ENCODE assay signal across 29 mouse cellular contexts in the genomic region with DNA sequence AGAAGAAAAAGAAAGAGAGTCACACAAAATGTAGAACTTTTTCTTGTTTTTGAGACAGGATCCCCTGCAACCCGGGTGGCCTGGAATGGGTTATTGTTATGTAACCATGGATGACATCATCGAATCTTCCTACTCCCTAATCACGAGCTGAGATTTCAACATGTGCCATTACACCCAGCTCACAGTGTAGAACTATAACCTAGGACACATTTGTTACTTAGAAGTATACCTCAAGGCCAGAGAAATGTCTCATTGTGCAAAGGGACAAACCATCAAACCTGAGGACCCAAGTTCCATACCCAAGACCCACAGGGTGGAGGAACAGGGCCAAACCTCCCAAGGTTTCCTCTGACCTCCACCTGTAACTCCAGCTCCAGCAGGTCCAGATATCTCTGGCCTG. TPM values are rescaled to one million over a fixed set of nuclear protein-coding genes. Genes with fewer than 3 reads are reported as not detected.
"Had no signal": no experiment of that assay in that cellular context is flagged by ENCODE, and none has a peak within 500 bp of the region (broad histone marks: within the 10 kb centered on the region; RNA-seq: fewer than 3 reads in every experiment).

No protein-coding gene starts in this region.

- H3K4me1 ChIP-seq: liver, embryonic 12.5 days; liver, embryonic 15.5 days; lung, embryonic 15.5 days; neural tube, embryonic 13.5 days; stomach, embryonic 15.5 days had no signal

- ATAC-seq: liver, embryonic 12.5 days had no signal

- DNase-seq: kidney, adult 18-20 months; kidney, adult 9 months; kidney, postnatal 36 days; layer of hippocampus, postnatal 36 days; lung, postnatal 14 days; midbrain, embryonic 14.5 days; retina, postnatal 1 day; right cerebral cortex, postnatal 25 days; spleen, adult 18-20 months; thymus, postnatal 25 days had no signal

- H3K27me3 ChIP-seq: lung, embryonic 15.5 days; neural tube, embryonic 13.5 days; stomach, embryonic 15.5 days had no signal

- H3K4me2 ChIP-seq: liver, embryonic 12.5 days; liver, embryonic 15.5 days; lung, embryonic 15.5 days; midbrain, embryonic 11.5 days; neural tube, embryonic 13.5 days; stomach, embryonic 15.5 days had no signal

- H3K27ac ChIP-seq: left cerebral cortex, adult 2 months; liver, embryonic 12.5 days; liver, embryonic 15.5 days; lung, embryonic 15.5 days; neural tube, embryonic 13.5 days; stomach, embryonic 15.5 days had no signal

- H3K9me3 ChIP-seq: liver, embryonic 12.5 days; liver, embryonic 15.5 days; lung, embryonic 15.5 days; neural tube, embryonic 13.5 days; stomach, embryonic 15.5 days had no signal

- H3K9ac ChIP-seq: liver, embryonic 12.5 days; liver, embryonic 15.5 days; lung, embryonic 15.5 days; neural tube, embryonic 13.5 days; stomach, embryonic 15.5 days had no signal

- H3K36me3 ChIP-seq: liver, embryonic 12.5 days; liver, embryonic 15.5 days; lung, embryonic 15.5 days; neural tube, embryonic 13.5 days; stomach, embryonic 15.5 days had no signal

- H3K4me3 ChIP-seq: left cerebral cortex, adult 2 months; liver, embryonic 12.5 days; liver, embryonic 15.5 days; lung, embryonic 15.5 days; myocyte; neural tube, embryonic 13.5 days; stomach, embryonic 15.5 days had no signal

RNA-seq across cellular contexts. Expression of gene Trim31, which starts 5.7 kb away (rescaled TPM):
- total RNA-seq: layer of hippocampus, adult 8-10 months; layer of hippocampus, postnatal 10 days; layer of hippocampus, postnatal 36 days; left cerebral cortex, adult 2 months; left cerebral cortex, postnatal 10 days; left cerebral cortex, postnatal 36 days; megakaryocyte progenitor cell, adult 5-6 weeks; megakaryocyte-erythroid progenitor cell, adult 5-6 weeks; monocyte, adult 5-6 weeks; neutrophil, adult 5-6 weeks had no signal
- polyA plus RNA-seq: kidney, embryonic 16.5 days; limb, embryonic 11.5 days; limb, embryonic 14.5 days; liver, embryonic 12.5 days; liver, embryonic 15.5 days; midbrain, embryonic 11.5 days; midbrain, embryonic 14.5 days; myocyte; neural tube, embryonic 13.5 days had no signal

RNA-seq across cellular contexts. Expression of gene Trim40, which starts 13.7 kb away (rescaled TPM):
- total RNA-seq: layer of hippocampus, postnatal 10 days; layer of hippocampus, postnatal 36 days; left cerebral cortex, adult 2 months; left cerebral cortex, postnatal 10 days; left cerebral cortex, postnatal 36 days; megakaryocyte progenitor cell, adult 5-6 weeks; megakaryocyte-erythroid progenitor cell, adult 5-6 weeks; monocyte, adult 5-6 weeks; neutrophil, adult 5-6 weeks had no signal
- polyA plus RNA-seq: kidney, embryonic 16.5 days; limb, embryonic 11.5 days; limb, embryonic 14.5 days; liver, embryonic 12.5 days; liver, embryonic 15.5 days; lung, embryonic 15.5 days; midbrain, embryonic 11.5 days; midbrain, embryonic 14.5 days; myocyte; neural tube, embryonic 13.5 days had no signal

RNA-seq across cellular contexts. Expression of gene Trim10, which starts 34.3 kb away (rescaled TPM):
- total RNA-seq: layer of hippocampus, adult 8-10 months; layer of hippocampus, postnatal 36 days; left cerebral cortex, adult 2 months; left cerebral cortex, postnatal 36 days had no signal
- polyA plus RNA-seq: myocyte had no signal

RNA-seq across cellular contexts. Expression of gene Trim15, which starts 36.6 kb away (rescaled TPM):
- total RNA-seq: layer of hippocampus, adult 8-10 months; layer of hippocampus, postnatal 10 days; layer of hippocampus, postnatal 36 days; left cerebral cortex, adult 2 months; left cerebral cortex, postnatal 10 days; left cerebral cortex, postnatal 36 days; megakaryocyte progenitor cell, adult 5-6 weeks; megakaryocyte-erythroid progenitor cell, adult 5-6 weeks; monocyte, adult 5-6 weeks; neutrophil, adult 5-6 weeks had no signal
- polyA plus RNA-seq: myocyte had no signal

RNA-seq across cellular contexts. Expression of gene Rnf39, which starts 39.1 kb away (rescaled TPM):
- total RNA-seq: megakaryocyte progenitor cell, adult 5-6 weeks; megakaryocyte-erythroid progenitor cell, adult 5-6 weeks; monocyte, adult 5-6 weeks had no signal
- polyA plus RNA-seq: liver, embryonic 12.5 days had no signal
